Mouse (Mus musculus): Measurements from ENCODE around the gene Wdr91.

The Wdr91 gene

GRCm38 (mm10) chr6:34914462-34914861 is 3.8 kb upstream of the Wdr91 start:
- no peak for DNase-seq

- no peak for DNase-seq
Measured at GRCm38 (mm10) chr6:34913341-34914040, 2.8 kb upstream of the Wdr91 start.

GRCm38 (mm10) chr6:34909631-34910345 is 888 bp downstream of the Wdr91 start:
- no peak for DNase-seq

GRCm38 (mm10) chr6:34907696-34908260 is 2.9 kb downstream of the Wdr91 start:
- DNase-seq, result no peak

GRCm38 (mm10) chr6:34907121-34907614 is 3.5 kb downstream of the Wdr91 start:
- no peak for DNase-seq

- no peak for DNase-seq
Measured at GRCm38 (mm10) chr6:34906661-34907060, 4.0 kb downstream of the Wdr91 start.

GRCm38 (mm10) chr6:34906125-34906524 is 4.6 kb downstream of the Wdr91 start:
- DNase-seq, result no peak

GRCm38 (mm10) chr6:34904361-34904760 is 6.3 kb downstream of the Wdr91 start:
- no peak for DNase-seq

- no peak for DNase-seq
Measured at GRCm38 (mm10) chr6:34903851-34904250, 6.8 kb downstream of the Wdr91 start.

GRCm38 (mm10) chr6:34903441-34903840 is 7.2 kb downstream of the Wdr91 start:
- no peak for DNase-seq

- no peak for DNase-seq
Measured at GRCm38 (mm10) chr6:34902578-34902977, 8.1 kb downstream of the Wdr91 start.

- no peak for DNase-seq
Measured at GRCm38 (mm10) chr6:34901911-34902444, 8.7 kb downstream of the Wdr91 start.

- DNase-seq, result peak; percentile 37
Measured at GRCm38 (mm10) chr6:34900990-34901389, 9.7 kb downstream of the Wdr91 start.

- no peak for DNase-seq
Measured at GRCm38 (mm10) chr6:34899127-34899526, 11.5 kb downstream of the Wdr91 start.

- DNase-seq, result no peak
Measured at GRCm38 (mm10) chr6:34896168-34896780, 14.4 kb downstream of the Wdr91 start.

GRCm38 (mm10) chr6:34895569-34895968 is 15.1 kb downstream of the Wdr91 start:
- no peak for DNase-seq

- DNase-seq, result no peak
Measured at GRCm38 (mm10) chr6:34889185-34889584, 21.5 kb downstream of the Wdr91 start.

GRCm38 (mm10) chr6:34887131-34887850 is 23.4 kb downstream of the Wdr91 start:
- DNase-seq, result no peak

GRCm38 (mm10) chr6:34884724-34885123 is 26.0 kb downstream of the Wdr91 start:
- DNase-seq, result no peak

GRCm38 (mm10) chr6:34879911-34880475 is 30.7 kb downstream of the Wdr91 start:
- peak; percentile 37 for DNase-seq

- DNase-seq, result no peak
Measured at GRCm38 (mm10) chr6:34879101-34879740, 31.5 kb downstream of the Wdr91 start.

All from cerebellum, adult 8-10 months (tissue).